Mouse (Mus musculus) layer of hippocampus, postnatal 25 days (tissue): ENCODE measurements around the gene Atxn7l1. TPM values are rescaled to one million over a fixed set of nuclear protein-coding genes. Genes with fewer than 3 reads are reported as not detected.

ENCODE experiments used
- total RNA-seq, 2 experiments: library from RNA; stranded (reverse); gene quantifications; 2 replicates each; pipeline ENCODE4 v1.2.3; 2021

Atxn7l1 gene
- total RNA-seq, 2 experiments from 2014 or later: 47.3 to 56.3 TPM

Other genes starting within 250 kb of the Atxn7l1 start
- gene Sypl, start 193.8 kb upstream of the Atxn7l1 start, total RNA-seq: 10 to 100 TPM; 41.2 to 44.4 TPM
- gene Cdhr3, start 54.8 kb upstream of the Atxn7l1 start, total RNA-seq: 1 to 10 TPM in 1 of 2 experiments, under 1 TPM in 1; 0.66 to 2.3 TPM
- 1 to 10 TPM; 2.2 to 3.2 TPM for gene Efcab10, start 247.2 kb downstream of the Atxn7l1 start, total RNA-seq